In genomic region chr7:127022528-127023271, GRCm38 (mm10) we compare ENCODE assay signal across 8 mouse cellular contexts. TPM values are rescaled to one million over a fixed set of nuclear protein-coding genes. Genes with fewer than 3 reads are reported as not detected.
A peak's percentile ranks its signal among the peaks of the same experiment; 100 is the strongest.
DNase-seq lines count a peak whose midpoint lies in the region; ATAC-seq and TF ChIP-seq lines count a peak whose summit lies in the region.

No protein-coding gene starts in this region.

- no peaks in the 10 kb centered on the region for H3K27me3 ChIP-seq in heart, embryonic 13.5 days (replicated peaks)
- no peaks in the 10 kb centered on the region for H3K27me3 ChIP-seq in E14TG2a.4 (ENCODE audit: insufficient read depth, low read length)
- H3K27me3 ChIP-seq in forebrain, embryonic 15.5 days = no peaks in the 10 kb centered on the region
- H3K27me3 ChIP-seq in liver, embryonic 15.5 days = no peaks in the 10 kb centered on the region

- peak overlapping the region; percentile 65; the same call in 1 of the 2 replicates for H3K27ac ChIP-seq in heart, embryonic 13.5 days (replicated peaks)
- peak overlapping the region; percentile 99 for H3K27ac ChIP-seq in forebrain, embryonic 15.5 days (replicated peaks)
- peak overlapping the region; percentile 55; the same call in 1 of the 2 replicates for H3K27ac ChIP-seq in liver, embryonic 15.5 days (replicated peaks)

- 79% methylated on average over 7 of the region's 7 CpGs for WGBS in heart, embryonic 13.5 days
- 70% methylated on average over 7 of the region's 7 CpGs for WGBS in forebrain, embryonic 15.5 days
- WGBS in liver, embryonic 15.5 days (ENCODE audit: insufficient replicate concordance) = 81% methylated on average over 7 of the region's 7 CpGs

- H3K36me3 ChIP-seq in heart, embryonic 13.5 days = peaks cover 35% of the 10 kb centered on the region
- H3K36me3 ChIP-seq in E14TG2a.4 (ENCODE audit: insufficient read depth, low read length) = peaks cover 51% of the 10 kb centered on the region
- peaks cover 25% of the 10 kb centered on the region for H3K36me3 ChIP-seq in forebrain, embryonic 15.5 days
- H3K36me3 ChIP-seq in liver, embryonic 15.5 days (replicated peaks) = peaks cover 39% of the 10 kb centered on the region

- H3K9me3 ChIP-seq in heart, embryonic 13.5 days = no peaks in the 10 kb centered on the region
- no peaks in the 10 kb centered on the region for H3K9me3 ChIP-seq in E14TG2a.4 (ENCODE audit: low read length)
- H3K9me3 ChIP-seq in forebrain, embryonic 15.5 days = no peaks in the 10 kb centered on the region
- H3K9me3 ChIP-seq in liver, embryonic 15.5 days (replicated peaks) = no peaks in the 10 kb centered on the region

- intact Hi-C loops in left cerebral cortex, postnatal 25 days (cut with DNase I) = no loop called here

- no peak for ATAC-seq in heart, embryonic 13.5 days (ENCODE audit: extremely low read depth, insufficient number of reproducible peaks, low FRiP score, low TSS enrichment)
- ATAC-seq in forebrain, embryonic 15.5 days (replicated peaks) = no peak
- no peak for ATAC-seq in liver, embryonic 15.5 days (ENCODE audit: insufficient read depth)

- H3K9ac ChIP-seq in heart, embryonic 13.5 days = peak overlapping the region; percentile 100
- H3K9ac ChIP-seq in forebrain, embryonic 15.5 days (replicated peaks) = peak overlapping the region; percentile 91
- H3K9ac ChIP-seq in liver, embryonic 15.5 days = peak overlapping the region; percentile 99; the same call in 1 of the 2 replicates

- H3K4me1 ChIP-seq in heart, embryonic 13.5 days = peaks cover 71% of the 10 kb centered on the region
- H3K4me1 ChIP-seq in E14TG2a.4 (replicated peaks; ENCODE audit: low read depth, low read length) = peaks cover 73% of the 10 kb centered on the region
- peaks cover 75% of the 10 kb centered on the region for H3K4me1 ChIP-seq in forebrain, embryonic 15.5 days
- peaks cover 66% of the 10 kb centered on the region for H3K4me1 ChIP-seq in liver, embryonic 15.5 days (replicated peaks)

- no peak for DNase-seq in heart, adult 11 months
- DNase-seq in ovary, postnatal 10 days (ENCODE audit: low spot score) = no peak
- DNase-seq in adrenal gland, postnatal 10 days = no peak
- DNase-seq in left cerebral cortex, postnatal 25 days (ENCODE audit: low spot score in 2 of 2) = no peak

- TF ChIP-seq CTCF in E14TG2a.4 (conservative IDR thresholded peaks at IDR 0.05; ENCODE audit: low read length) = no peak

- H3K4me2 ChIP-seq in heart, embryonic 13.5 days = peak overlapping the region; percentile 91
- H3K4me2 ChIP-seq in forebrain, embryonic 15.5 days (replicated peaks) = peak overlapping the region; percentile 97
- H3K4me2 ChIP-seq in liver, embryonic 15.5 days = peak overlapping the region; percentile 98

- H3K4me3 ChIP-seq in heart, embryonic 13.5 days = no peak overlapping the region
- H3K4me3 ChIP-seq in E14TG2a.4 (replicated peaks; ENCODE audit: low read length) = peak overlapping the region; percentile 94
- H3K4me3 ChIP-seq in forebrain, embryonic 15.5 days = peak overlapping the region; percentile 96
- peak overlapping the region; percentile 98 for H3K4me3 ChIP-seq in liver, embryonic 15.5 days (replicated peaks)

RNA-seq across cellular contexts. Expression of gene Prrt2, which starts 1.7 kb away (rescaled TPM):
- 1.6 TPM in 2 replicates for polyA plus RNA-seq in heart, embryonic 13.5 days (2015; fragmentation: Nextera tagmentation; extraction: Ambion mirVana)
- 18.0 and 19.8 TPM in 2 replicates for polyA plus RNA-seq in forebrain, embryonic 15.5 days (2015; fragmentation: Nextera tagmentation; extraction: Ambion mirVana)
- 0.13 and 0.56 TPM in 2 replicates for polyA plus RNA-seq in liver, embryonic 15.5 days (2015; fragmentation: Nextera tagmentation; extraction: Ambion mirVana)
- 1 to 10 TPM; 3.1 to 5.8 TPM for total RNA-seq in adrenal gland, postnatal 10 days (2021)
- total RNA-seq in left cerebral cortex, postnatal 25 days (2021) = 100 to 1,000 TPM; 191 to 195 TPM

RNA-seq across cellular contexts. Expression of gene Gm42742, which starts 1.8 kb away (rescaled TPM):
- 13.8 and 25.7 TPM in 2 replicates for polyA plus RNA-seq in heart, embryonic 13.5 days (2015; fragmentation: Nextera tagmentation; extraction: Ambion mirVana)
- 67.9 and 75.6 TPM in 2 replicates for polyA plus RNA-seq in forebrain, embryonic 15.5 days (2015; fragmentation: Nextera tagmentation; extraction: Ambion mirVana)
- 3.6 and 4.0 TPM in 2 replicates for polyA plus RNA-seq in liver, embryonic 15.5 days (2015; fragmentation: Nextera tagmentation; extraction: Ambion mirVana)
- total RNA-seq in adrenal gland, postnatal 10 days (2021) = 10 to 100 TPM; 17.7 to 22.5 TPM
- total RNA-seq in left cerebral cortex, postnatal 25 days (2021) = 10 to 100 TPM; 39.2 to 43.8 TPM

RNA-seq across cellular contexts. Expression of gene Maz, which starts 4.1 kb away (rescaled TPM):
- polyA plus RNA-seq in heart, embryonic 13.5 days (2015; fragmentation: Nextera tagmentation; extraction: Ambion mirVana) = 31.0 and 34.5 TPM in 2 replicates
- 79.3 and 84.0 TPM in 2 replicates for polyA plus RNA-seq in forebrain, embryonic 15.5 days (2015; fragmentation: Nextera tagmentation; extraction: Ambion mirVana)
- polyA plus RNA-seq in liver, embryonic 15.5 days (2015; fragmentation: Nextera tagmentation; extraction: Ambion mirVana) = 38.1 and 45.7 TPM in 2 replicates
- total RNA-seq in adrenal gland, postnatal 10 days (2021) = 100 to 1,000 TPM; 135 to 159 TPM
- total RNA-seq in left cerebral cortex, postnatal 25 days (2021) = 100 to 1,000 TPM; 241 to 243 TPM

RNA-seq across cellular contexts. Expression of gene Pagr1a, which starts 5.5 kb away (rescaled TPM):
- 55.6 and 76.2 TPM in 2 replicates for polyA plus RNA-seq in heart, embryonic 13.5 days (2015; fragmentation: Nextera tagmentation; extraction: Ambion mirVana)
- 32.2 and 40.4 TPM in 2 replicates for polyA plus RNA-seq in forebrain, embryonic 15.5 days (2015; fragmentation: Nextera tagmentation; extraction: Ambion mirVana)
- 32.8 and 39.1 TPM in 2 replicates for polyA plus RNA-seq in liver, embryonic 15.5 days (2015; fragmentation: Nextera tagmentation; extraction: Ambion mirVana)
- 10 to 100 TPM; 10.1 to 19.1 TPM for total RNA-seq in adrenal gland, postnatal 10 days (2021)
- total RNA-seq in left cerebral cortex, postnatal 25 days (2021) = 10 to 100 TPM; 22.5 to 23.9 TPM

RNA-seq across cellular contexts. Expression of gene Pagr1b, which starts 6.4 kb away (rescaled TPM):
- polyA plus RNA-seq in heart, embryonic 13.5 days (2015; fragmentation: Nextera tagmentation; extraction: Ambion mirVana) = 0.38 and 0.44 TPM in 2 replicates
- not detected in 2 replicates for polyA plus RNA-seq in forebrain, embryonic 15.5 days (2015; fragmentation: Nextera tagmentation; extraction: Ambion mirVana)
- polyA plus RNA-seq in liver, embryonic 15.5 days (2015; fragmentation: Nextera tagmentation; extraction: Ambion mirVana) = not detected in 2 replicates
- total RNA-seq in adrenal gland, postnatal 10 days (2021) = not detected
- 1 to 10 TPM in 1 of 2 experiments, under 1 TPM in 1; 0.66 to 2.3 TPM for total RNA-seq in left cerebral cortex, postnatal 25 days (2021)
